Mouse (Mus musculus) right cerebral cortex, adult 2 months (tissue): ENCODE data around the gene Mogat1.
A peak's percentile ranks its signal among the peaks of the same experiment; 100 is the strongest.
"Not testable (repeated sequence)": the region's sequence is repeated elsewhere in the genome, so short reads cannot be mapped to it uniquely, and the experiment has no call there.

Experiments
- DNase-seq, 2 experiments: peaks; one replicate each; pipeline ENCODE4 v3.0.0; 2021 to 2022; ENCODE audit warnings: low spot score in 2 of 2

The Mogat1 gene

DNA sequence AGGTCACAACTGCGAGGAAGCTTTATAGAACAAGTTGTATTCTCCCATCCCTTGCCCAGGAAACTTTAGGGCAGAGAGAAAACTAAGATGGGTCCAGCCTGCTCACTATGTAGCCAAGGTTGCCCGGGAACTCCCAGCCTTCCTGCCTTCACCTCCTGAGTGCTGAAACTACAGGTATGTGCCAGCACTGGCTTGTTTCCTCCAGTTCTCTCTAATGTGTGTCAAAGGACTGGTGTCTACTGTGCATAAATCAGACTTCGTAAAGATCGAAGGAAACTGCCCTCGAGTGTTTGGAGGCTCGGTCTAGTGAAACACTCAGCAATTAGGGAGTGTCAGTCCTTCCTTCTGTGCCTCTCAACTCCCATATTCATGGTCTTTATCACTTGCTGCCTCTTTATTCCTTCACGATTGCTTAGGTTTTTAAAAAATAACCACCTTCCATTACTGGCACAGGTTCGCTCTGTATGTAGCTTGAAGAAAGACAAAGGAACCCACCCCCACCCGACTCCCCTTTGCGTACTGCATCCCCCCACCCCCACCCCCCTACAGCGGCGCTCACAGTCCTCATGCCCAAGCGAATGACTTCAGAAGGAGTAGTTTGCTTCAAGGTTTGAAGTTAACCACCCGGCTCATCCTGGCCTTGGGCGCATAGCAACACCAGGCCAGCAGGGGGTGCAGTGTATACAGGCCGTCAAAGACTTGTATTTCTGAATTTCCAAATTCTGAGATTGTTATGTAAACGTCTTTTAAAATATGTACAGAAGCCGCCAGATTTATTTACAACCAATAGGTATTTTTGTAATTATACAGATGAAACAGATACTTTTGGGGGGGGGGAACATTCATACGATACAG is 25.7 kb downstream of the Mogat1 start:
- peak; percentile 87 to 92 for DNase-seq

DNA sequence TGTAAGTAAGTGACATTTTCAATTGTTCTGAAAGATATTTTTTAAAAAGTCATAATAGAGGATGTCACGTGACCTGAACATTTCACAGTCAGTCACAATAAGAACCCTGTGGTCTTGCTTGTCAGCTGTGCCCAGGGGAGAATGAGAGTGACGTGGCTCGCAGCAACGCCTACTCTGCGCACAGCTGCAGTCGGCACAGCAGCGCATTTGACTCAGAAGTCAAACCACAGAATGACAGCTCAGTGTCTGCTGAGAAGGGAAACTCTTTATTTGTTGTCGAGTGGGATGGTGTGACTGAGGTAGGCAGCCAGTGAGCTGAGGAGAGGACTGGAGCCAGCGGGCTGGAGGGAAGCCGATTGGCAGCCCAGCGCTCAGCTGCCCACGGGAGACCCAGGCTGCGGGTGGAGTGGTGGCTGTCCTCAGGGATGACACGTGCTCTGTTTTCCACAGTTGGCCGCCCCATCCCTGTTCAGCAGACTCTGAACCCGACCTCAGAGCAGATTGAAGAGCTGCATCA is 26.8 kb downstream of the Mogat1 start:
- peak; percentile 83 to 85 for DNase-seq

DNA sequence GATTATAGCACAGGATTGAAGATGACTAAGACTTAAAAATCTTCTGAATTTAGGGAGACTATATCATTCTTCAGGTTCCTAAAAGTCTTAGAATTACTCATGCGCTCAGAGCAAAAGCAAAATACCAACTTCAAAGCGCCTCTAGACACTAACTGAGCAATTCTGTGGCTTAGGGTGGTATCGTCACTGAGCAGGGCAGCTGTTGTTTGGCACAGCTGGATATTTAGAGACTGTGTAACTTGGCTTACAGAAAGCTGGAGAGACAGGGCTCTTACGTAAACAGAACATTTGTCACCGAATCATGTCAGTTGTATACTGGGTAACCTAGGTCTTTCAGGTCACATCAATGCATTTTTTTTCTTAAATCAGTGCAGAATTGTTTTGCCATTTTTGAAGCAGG is 27.6 kb downstream of the Mogat1 start:
- peak in 1 of 2 experiments; percentile 8 for DNase-seq

DNA sequence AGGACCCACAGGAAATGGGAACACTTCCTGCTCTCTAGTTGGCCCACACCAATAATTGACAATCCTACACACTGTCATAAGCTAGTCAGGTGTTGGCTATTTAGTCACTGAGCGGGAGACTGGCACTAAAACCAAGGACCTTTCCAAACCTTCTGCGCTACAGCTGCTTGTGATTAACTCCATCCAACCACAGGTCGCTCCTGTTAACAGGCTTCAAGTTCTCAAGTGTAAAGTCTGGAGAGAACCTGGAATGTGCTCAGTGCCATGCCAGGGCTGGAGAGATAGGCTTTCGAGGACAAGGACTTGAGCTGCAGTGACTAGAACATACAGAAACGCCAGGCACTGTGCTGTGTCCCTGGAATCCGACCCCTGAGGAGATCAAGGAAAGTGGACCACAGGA is 28.4 kb downstream of the Mogat1 start:
- no peak for DNase-seq

DNA sequence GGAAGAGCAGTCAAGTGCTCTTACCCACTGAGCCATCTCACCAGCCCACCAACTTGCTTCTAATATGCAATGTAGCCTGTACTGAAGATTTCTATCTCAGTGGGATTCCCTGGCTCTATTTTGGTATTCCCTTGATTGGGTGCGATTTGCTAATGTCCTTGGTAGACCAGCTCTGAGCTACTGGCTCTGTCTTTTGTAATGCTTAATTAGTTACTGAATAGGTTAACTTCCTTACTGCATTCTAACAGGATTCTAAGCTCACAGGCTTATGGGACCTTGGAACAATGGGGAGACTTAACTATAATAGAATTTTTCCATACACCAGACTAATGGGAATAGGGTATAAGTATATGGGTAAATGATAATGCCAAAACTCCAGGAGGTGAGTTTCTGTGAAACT is 32.8 kb downstream of the Mogat1 start:
- not testable (repeated sequence) for DNase-seq

DNA sequence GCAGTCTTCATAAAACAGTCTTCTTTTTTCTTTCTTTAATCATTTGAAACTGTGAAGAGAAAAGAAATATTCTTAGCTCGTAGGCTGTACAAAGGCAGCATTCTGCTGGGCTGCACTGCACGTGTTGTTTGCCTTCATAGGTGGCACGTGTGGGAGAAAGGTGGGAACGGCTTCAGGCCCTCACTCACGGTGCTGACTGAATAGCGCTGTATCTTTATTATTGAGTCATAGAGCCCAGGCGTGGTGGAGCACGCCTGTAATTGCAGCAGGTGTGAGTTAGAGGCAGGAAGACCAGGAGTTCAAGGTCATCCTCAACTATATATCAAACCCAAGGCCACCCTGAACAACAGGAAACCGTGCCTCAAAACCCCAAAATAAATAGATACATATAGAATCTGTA is 35.5 kb downstream of the Mogat1 start:
- no peak for DNase-seq

DNA sequence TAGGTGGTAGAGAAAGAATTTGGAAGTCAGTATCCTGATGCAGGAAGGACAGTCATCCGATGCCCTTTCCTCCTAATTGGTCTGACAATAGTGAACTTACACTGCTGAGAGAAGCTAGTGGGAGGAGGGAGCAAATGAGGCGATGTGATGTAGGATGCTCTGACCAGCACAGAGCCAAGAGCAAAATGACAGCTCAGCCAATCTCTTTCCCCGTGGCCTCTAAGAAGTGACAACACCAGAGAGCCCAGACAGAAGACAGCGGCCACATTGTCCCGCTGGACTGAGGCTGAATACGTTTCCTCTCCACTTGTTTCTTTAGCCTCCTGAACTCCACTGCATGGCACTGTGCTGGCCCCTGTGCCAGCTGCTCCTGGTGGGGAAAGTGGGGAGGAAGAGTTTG is 38.2 kb downstream of the Mogat1 start:
- DNase-seq: no peak

DNA sequence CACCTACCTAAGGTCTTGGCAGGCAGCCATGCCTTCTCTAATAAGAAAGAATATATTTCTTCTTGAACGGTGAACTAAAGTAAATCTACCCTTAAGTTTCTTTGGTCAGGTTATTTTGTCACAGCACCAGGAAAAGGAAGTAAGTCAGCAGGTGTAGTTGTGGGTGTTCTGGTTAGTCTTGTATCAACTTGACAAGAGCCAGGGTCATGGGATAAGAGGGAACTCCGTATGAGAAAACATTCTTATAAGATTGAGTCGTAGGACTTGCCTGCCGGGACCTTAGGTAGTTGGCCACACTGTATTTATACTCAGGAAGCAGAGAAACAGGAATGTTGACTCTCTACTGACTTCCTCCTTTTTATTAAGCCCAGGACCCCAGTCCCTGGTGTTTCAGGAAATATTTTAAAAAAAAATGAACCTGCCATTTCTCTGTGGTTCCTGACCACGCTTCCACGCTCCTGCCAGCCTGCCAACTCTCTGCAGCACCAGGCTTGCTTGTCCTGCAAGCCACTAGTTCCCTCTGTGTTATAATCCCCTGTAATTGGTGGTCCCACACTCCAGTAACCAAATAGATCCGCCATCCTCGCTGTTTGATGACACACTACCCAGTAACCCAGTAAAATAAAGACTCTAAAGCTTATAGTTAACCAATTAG is 43.3 kb downstream of the Mogat1 start:
- DNase-seq: no peak

DNA sequence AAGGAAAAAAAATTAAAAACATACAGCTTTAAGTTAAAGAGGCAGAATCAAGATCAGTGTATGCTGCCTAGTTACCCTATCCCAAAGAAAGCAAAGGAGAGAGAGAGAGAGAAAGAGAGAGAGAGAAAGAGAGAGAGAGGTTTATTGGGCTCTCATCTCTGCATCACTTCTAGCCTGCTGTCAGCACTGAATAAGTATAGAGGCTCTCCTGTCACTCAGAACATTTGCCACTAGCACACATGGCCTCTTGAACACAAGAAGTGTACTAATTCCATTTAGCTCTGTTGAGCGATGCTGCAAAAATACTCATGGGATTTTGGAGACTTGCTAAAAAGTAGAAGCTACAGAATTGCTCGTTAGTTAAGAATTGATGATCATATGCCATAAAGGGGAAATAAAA is 56.2 kb downstream of the Mogat1 start:
- no peak for DNase-seq

DNA sequence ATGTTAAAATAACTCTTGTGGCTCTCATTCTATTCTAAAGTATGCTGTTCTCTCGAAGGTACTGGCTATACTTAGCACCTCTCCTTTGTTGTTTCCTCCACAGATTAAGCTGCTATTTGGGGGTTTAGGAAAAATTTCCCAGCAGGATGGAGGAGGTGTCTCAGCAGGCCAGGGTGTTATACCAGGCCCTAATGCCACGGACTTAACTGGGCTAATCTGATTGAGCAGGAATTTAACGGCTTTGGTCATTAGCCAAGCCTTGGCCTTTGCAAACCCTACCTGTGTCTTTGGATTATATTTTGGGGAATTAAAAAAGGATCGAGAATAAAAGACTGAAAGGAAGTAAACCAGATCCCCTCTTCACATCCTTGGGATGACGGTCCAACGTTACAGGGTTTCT is 56.6 kb downstream of the Mogat1 start:
- no peak for DNase-seq

DNA sequence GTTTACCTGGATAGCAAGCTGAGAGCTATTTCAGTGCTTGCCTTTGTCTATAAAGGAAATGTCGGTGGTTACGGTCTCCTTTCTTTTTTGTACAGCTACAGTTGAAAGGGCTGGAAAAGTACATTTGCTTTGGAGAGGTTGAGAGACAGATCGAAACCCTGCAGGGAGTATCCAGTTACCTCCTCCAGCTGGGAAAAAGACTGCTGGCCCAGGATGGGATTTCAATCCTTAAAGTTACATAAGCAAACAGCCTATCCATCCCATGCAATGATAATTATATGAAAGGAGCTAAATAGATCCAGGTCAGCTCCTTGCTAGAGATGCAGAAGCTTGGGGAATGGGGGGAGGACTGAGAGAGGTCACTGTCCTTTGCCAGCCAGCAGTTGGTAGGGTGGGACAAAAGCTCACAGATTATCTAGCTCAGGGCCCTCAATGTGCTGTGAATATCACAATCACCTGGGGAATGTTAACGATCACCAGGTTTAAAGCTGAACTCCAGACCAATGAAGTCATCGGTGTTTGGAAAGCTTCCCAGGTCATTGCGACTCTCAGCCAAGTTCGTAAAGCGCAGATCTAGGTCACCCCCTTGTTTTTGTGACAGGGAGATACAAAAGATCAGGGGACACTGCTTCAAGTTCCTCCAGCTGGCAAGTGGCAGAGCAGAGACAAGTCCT is 57.2 kb downstream of the Mogat1 start:
- no peak for DNase-seq

DNA sequence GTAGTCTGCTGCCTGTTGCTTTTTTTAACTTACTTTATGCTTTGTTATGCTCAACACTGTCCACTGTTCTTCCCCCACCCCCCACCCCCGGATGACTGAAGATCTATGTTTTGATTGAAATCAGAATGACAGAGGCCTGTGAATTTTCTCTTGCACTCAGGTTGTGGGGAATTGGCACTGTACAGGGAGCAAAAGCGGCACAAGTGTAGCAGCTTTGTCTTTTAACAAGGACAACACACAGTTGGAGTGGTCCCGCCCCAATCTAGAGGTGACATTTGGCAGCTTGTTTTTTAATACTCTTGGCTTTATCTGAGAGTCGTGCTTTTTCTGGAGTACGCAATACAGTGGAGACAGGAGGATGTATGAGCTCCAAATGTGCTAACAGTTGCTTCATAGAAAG is 58.8 kb downstream of the Mogat1 start:
- DNase-seq: no peak

DNA sequence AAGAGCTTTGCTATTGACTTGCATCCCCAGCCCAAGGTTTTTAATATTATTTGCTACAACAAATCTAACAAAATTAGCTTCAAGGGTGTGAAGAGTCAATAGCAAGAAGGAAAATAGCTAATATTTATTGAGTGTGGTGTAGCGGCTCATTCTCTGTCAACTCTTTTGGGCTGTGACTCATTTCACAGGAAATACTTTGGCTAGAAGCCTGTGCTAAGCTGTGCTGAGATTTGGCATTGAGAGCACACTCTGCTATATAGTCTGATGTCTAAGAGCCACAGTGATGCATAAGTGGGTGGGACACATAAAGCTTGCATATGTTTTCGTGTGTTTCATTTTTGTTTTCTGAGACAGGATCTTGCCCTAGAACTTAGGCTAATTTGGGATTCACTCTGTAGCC is 74.3 kb downstream of the Mogat1 start:
- peak; percentile 26 to 48 for DNase-seq

DNA sequence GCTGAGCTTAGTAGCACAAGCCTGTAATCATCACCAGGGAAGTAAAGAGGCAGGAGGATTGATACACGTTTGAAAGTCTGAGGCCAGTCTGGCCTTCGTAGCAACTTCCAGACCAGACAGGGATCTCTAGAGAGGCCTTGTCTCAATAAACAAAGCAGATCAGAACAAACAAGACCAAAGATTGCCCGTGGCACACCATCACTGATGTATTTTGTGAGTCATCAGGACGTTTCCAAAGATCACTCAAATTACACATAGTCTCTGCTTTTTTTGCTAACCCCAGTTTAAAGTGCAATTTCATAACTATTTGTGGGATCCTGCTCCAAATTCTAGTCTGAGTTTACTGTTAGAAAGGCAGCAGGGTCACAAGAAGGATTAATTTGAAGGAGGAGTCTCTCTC is 76.2 kb downstream of the Mogat1 start:
- DNase-seq: no peak
